Mouse (Mus musculus) ES-Bruce4 (cell line): ENCODE data around the gene Cacna1a.

ENCODE experiments used
- CTCF ChIP-seq: IDR thresholded peaks from one replicate; pipeline ENCODE4 v1.8.1; 2011; ENCODE audit warnings: low read depth, low read length
- EP300 ChIP-seq: IDR thresholded peaks from 2 replicates; pipeline ENCODE4 v1.6.1; 2011; ENCODE audit warnings: low read depth, low read length; ENCODE audit not compliant: insufficient read depth
- POLR2A ChIP-seq: IDR thresholded peaks from one replicate; pipeline ENCODE4 v1.8.1; 2011; ENCODE audit warnings: low read length; ENCODE audit not compliant: insufficient read depth

- TF ChIP-seq CTCF (no peak), POLR2A (no peak), EP300 (no peak)
Measured at GRCm38 (mm10) chr8:84442043-84442442, 53.8 kb downstream of the Cacna1a start.
